Mouse (Mus musculus) hindlimb bud, embryonic 11.5 days (tissue): Measurements from ENCODE around the gene Gm8909.
"Not testable (repeated sequence)": the region's sequence is repeated elsewhere in the genome, so short reads cannot be mapped to it uniquely, and the experiment has no call there.

Experiments
- DNase-seq: peaks from one replicate; pipeline ENCODE4 v3.0.0-alpha.2; 2012; ENCODE audit warnings: low read depth, low spot score; ENCODE audit errors: extremely low spot score

The Gm8909 gene

GRCm38 (mm10) chr17:36161129-36162051, 6.9 kb downstream of the Gm8909 start:
- DNase-seq, result no peak

GRCm38 (mm10) chr17:36158264-36158663, 10.1 kb downstream of the Gm8909 start:
- DNase-seq, result not testable (repeated sequence)

GRCm38 (mm10) chr17:36157782-36158181, 10.6 kb downstream of the Gm8909 start:
- DNase-seq, result not testable (repeated sequence)

GRCm38 (mm10) chr17:36154271-36155149, 13.8 kb downstream of the Gm8909 start:
- DNase-seq, result no peak

- not testable (repeated sequence) for DNase-seq
These were observed 17.1 kb downstream of the Gm8909 start for GRCm38 (mm10) chr17:36151200-36151599.

- DNase-seq, result not testable (repeated sequence)
These were observed 19.9 kb downstream of the Gm8909 start for GRCm38 (mm10) chr17:36148468-36148867.

GRCm38 (mm10) chr17:36146937-36147336, 21.4 kb downstream of the Gm8909 start:
- DNase-seq, result not testable (repeated sequence)

- not testable (repeated sequence) for DNase-seq
These were observed 22.5 kb downstream of the Gm8909 start for GRCm38 (mm10) chr17:36145861-36146156.

- no peak for DNase-seq
These were observed 23.1 kb downstream of the Gm8909 start for GRCm38 (mm10) chr17:36145111-36145860.

- not testable (repeated sequence) for DNase-seq
These were observed 32.0 kb downstream of the Gm8909 start for GRCm38 (mm10) chr17:36136299-36136848.

- not testable (repeated sequence) for DNase-seq
These were observed 32.7 kb downstream of the Gm8909 start for GRCm38 (mm10) chr17:36135421-36136231.

- DNase-seq, result no peak
These were observed 36.6 kb downstream of the Gm8909 start for GRCm38 (mm10) chr17:36131516-36132265.

GRCm38 (mm10) chr17:36128968-36129817, 39.1 kb downstream of the Gm8909 start, which contains the start of gene Gm7030:
TSS of gene Gm7030 (minus strand) at chr17:36129425.
- not testable (repeated sequence) for DNase-seq

- not testable (repeated sequence) for DNase-seq
These were observed 39.8 kb downstream of the Gm8909 start for GRCm38 (mm10) chr17:36128525-36128924.

GRCm38 (mm10) chr17:36124111-36124510, 44.2 kb downstream of the Gm8909 start:
- DNase-seq, result not testable (repeated sequence)

- not testable (repeated sequence) for DNase-seq
These were observed 46.9 kb downstream of the Gm8909 start, which contains the start of gene Gm19684 for GRCm38 (mm10) chr17:36121352-36122020. TSS of gene Gm19684 (plus strand) at chr17:36121678.

- DNase-seq, result not testable (repeated sequence)
These were observed 47.5 kb downstream of the Gm8909 start for GRCm38 (mm10) chr17:36120839-36121238.
